Mouse (Mus musculus): ENCODE measurements around the gene Phf8.

Phf8 gene

DNA sequence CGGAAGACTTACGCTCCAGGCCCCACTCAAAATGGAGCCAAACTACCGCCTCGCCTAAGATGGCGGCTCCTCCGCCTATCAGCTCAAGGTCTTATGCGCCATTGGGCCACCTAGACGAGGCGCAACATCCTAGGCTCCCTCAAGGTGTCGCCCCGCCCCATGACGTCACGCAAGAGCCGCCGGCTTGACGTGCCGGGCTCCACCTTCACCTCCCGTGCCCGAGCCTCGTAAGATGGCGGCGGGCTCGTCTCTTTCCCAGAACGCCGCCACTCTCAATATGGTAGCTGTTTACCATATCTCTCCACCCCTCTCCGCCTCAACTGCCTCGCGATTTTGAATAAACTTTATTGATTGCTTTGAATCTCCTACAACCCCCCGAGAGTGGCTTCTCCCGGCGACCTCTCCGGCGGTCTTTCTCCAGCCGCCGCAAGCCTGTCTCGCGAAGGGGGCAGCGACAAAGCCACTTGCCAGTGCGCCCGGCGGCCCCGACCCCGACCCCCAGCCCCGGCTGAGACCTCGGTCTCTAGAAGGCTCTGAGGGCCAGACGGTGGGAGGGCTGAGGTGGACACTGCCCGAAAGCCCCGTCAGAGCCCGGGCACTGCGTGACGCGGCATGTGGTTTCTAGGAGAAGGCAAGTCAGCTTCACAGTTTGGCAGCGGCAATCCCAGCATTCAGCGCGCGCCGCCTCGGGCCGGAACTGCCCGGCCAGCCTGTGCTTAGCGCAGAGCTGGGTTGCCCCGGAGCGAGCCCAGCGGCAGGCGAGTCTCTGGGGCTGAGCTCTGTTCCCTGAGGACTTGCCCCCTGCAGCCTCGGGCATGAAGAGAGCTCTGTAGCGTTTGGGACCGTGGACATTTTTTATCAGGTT is at the start of gene Phf8:
Gene Phf8, plus strand, starts transcription at position 215 of the 865 bp plus-strand sequence.
- DNase-seq (ENCODE audit: low read depth): peak; percentile 97

DNA sequence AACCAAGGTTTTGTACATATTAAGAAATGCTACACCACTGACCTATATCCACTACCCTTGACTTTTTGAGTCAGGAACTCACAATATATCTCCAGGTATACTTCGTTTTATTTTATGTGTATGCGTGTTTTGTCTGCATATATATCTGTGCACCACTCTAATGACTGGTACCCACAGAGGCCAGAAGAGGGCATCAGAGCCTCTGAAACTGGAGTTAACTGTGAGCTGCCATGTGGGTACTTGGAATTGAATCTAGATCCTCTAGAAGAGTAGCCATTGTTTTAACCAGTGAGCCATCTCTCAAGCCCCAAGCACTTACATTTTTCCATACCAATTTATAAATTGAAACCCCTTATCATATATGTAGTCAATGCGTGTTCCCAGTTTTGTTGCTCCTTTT is 32.3 kb upstream of the Phf8 start:
- no peak for DNase-seq (ENCODE audit: low read depth)

GRCm38 (mm10) chrX:151493269-151493668 is 27.2 kb upstream of the Phf8 start:
- peak; percentile 2 for DNase-seq (ENCODE audit: low read depth)

DNA sequence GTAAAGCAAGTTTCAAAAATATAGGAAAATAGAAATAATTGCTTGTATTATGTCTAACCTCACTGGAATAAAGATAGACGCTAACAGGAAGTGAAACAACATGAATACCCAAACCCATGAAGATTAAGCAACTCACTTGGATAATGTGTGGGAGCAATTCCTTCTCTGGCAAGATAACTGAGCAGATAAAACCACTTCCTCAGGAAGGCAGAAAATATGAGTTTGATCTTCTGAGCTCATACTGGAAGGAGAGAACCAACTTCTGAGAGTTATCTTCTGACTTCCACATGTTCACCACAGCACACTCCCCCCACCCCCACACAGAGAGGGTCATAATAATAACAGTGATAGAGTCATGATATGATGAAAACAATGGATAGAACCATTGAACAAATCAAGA is 23.9 kb upstream of the Phf8 start:
- DNase-seq (ENCODE audit: low read depth): no peak

- DNase-seq (ENCODE audit: low read depth): no peak
These were observed 11.9 kb upstream of the Phf8 start for GRCm38 (mm10) chrX:151508536-151508935.

- DNase-seq (ENCODE audit: low read depth): no peak
These were observed 10.6 kb upstream of the Phf8 start for GRCm38 (mm10) chrX:151509906-151510305.

GRCm38 (mm10) chrX:151513066-151513465 is 7.4 kb upstream of the Phf8 start:
- no peak for DNase-seq (ENCODE audit: low read depth)

DNA sequence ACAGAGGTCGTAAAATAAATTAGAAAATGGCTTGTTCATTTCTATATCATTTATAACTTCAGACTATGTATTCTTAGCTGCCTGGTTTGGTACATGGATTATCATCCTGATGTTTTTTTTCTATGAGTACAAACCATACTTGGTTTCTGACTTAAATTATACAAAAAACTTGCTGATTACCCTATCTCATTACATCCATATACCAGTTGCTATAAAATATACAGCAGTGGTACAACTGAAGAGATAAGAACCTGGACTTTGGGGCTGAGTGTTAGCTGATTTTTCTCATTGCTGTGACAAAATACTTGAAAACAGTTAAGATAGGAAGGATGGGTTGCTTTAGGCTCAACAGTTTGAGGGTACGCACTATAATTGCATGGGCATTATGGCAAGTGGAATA is 6.8 kb upstream of the Phf8 start:
- DNase-seq (ENCODE audit: low read depth): no peak

- DNase-seq (ENCODE audit: low read depth): no peak
These were observed 2.3 kb upstream of the Phf8 start for GRCm38 (mm10) chrX:151518181-151518580.

- DNase-seq (ENCODE audit: low read depth): no peak
These were observed 380 bp upstream of the Phf8 start for GRCm38 (mm10) chrX:151520127-151520457.

GRCm38 (mm10) chrX:151521786-151522522 is 1.5 kb downstream of the Phf8 start:
- DNase-seq (ENCODE audit: low read depth): peak; percentile 68

- no peak for DNase-seq (ENCODE audit: low read depth)
These were observed 32.9 kb downstream of the Phf8 start for GRCm38 (mm10) chrX:151553356-151553755.

- DNase-seq (ENCODE audit: low read depth): peak; percentile 5
These were observed 54.7 kb downstream of the Phf8 start for GRCm38 (mm10) chrX:151575166-151575565.

GRCm38 (mm10) chrX:151643386-151643785 is 122.9 kb downstream of the Phf8 start:
- no peak for DNase-seq (ENCODE audit: low read depth)

- no peak for DNase-seq (ENCODE audit: low read depth)
These were observed 133.3 kb downstream of the Phf8 start for GRCm38 (mm10) chrX:151653744-151654143.

DNA sequence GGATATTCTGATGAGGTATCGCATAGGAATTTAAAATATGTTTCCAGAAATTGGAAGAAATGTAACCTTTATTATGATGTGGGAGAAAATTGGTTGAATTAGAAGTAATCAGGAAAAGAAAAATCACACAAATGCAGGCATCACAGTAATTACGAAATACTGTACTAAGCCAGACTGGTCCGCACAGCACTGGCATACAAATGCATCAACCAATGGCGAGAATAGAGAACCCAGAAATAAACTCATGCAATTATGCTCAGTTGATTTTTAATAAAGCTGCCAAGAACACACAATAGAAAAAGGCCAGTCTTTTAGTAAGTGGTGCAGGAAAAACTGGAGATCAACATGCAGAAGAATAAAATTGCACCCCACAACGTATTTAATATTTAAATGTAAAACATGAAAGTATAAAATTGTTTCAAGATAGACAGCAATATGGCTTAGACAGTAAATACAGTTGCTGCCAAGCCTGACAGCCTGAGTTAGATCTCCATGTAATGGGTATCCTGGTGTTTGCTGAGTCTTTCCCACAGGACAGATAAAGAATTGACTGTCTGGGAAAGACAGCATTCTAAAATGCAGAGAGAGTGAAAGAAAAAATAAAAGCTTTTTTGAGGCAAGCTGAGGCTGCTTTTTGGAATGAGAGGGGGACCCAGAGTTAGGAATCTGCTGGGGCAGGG is 154.2 kb downstream of the Phf8 start:
- DNase-seq (ENCODE audit: low read depth): no peak
